Mouse (Mus musculus): Measurements from ENCODE around the gene Tm4sf19. TPM values are rescaled to one million over a fixed set of nuclear protein-coding genes. Genes with fewer than 3 reads are reported as not detected.

Gene Tm4sf19
- polyA plus RNA-seq, 2 experiments: 0.04 TPM; not detected in 1

DNA sequence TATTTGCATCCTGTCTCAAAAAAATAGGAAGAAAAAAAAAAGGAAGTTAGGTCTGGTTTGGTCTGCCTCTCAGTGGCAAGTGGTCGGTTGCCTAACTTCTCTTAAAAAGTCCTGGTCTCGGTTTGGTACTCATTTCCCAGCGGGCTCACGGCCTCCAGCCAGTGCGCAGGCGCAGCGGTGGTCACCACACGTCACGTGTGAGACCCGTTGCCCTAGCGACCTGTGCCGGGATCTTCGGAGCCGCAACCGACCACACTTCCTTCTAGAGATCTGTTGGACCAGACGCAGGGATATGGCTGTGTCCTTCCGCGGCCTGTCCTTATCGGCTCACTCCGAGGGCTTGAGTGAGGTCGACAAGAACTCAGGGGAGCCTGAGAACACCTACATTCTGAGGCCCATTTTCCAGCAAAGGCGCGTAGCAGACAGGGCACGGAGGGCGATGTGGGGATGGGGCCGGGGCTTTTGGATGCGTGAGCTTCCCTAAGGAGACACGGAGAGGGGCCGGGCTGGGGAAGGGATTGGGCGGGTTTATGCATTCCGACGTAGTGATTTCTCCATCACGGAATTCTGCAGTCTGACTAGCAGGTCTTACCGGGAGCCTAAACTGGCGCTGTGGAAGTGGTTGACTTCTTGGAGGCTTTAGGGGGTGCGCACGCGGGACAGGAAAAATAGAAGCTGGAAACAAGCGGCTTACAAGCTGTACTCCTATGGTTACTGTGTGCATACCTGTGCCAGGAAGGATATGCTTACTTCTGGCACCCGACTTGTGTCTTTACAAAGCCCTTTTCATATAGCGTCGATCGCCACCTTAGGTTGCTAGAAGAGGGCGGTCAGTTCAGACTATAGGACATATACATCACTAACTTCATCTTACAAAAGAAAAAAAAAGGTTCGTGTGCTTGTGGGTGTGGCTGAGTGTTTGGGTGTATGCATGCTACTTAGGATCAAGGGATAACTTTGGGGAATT, 19.5 kb downstream of the Tm4sf19 start, which contains the start of gene Tctex1d2:
TSS of gene Tctex1d2 (plus strand) at position 186 of the 967 bp plus-strand sequence.
- 4% methylated on average over 45 of the region's 45 CpGs for WGBS (ENCODE audit: insufficient replicate concordance)
- no peaks in the 10 kb centered on the region for H3K9me3 ChIP-seq (ENCODE audit: control insufficient read depth, low read length)
- peak; percentile 90 for ATAC-seq (ENCODE audit: insufficient read depth)
- peak within 1 kb of the TSS; percentile 60 to 67 for H3K4me3 ChIP-seq (ENCODE audit: insufficient read depth in 1 of 2, low read depth in 2 of 2, low read length in 2 of 2)
- peak; percentile 80 to 82 (median 80) for DNase-seq (ENCODE audit: low read depth in 3 of 3, low spot score in 3 of 3)
- H3K4me1 ChIP-seq (replicated peaks; ENCODE audit: control insufficient read depth in 2 of 2, insufficient read depth in 2 of 2, low read length in 1 of 2): peaks cover 0 to 7% of the 10 kb centered on the region in 2 experiments; a peak in 3 of 4 replicates
- no peaks in the 10 kb centered on the region for H3K27me3 ChIP-seq (ENCODE audit: control insufficient read depth, insufficient read depth, low read length)
- H3K9ac ChIP-seq (replicated peaks): peak within 1 kb of the TSS; percentile 62
- TF ChIP-seq CTCF (IDR thresholded peaks at IDR 0.05; ENCODE audit: low read depth): no peak
- no peak for TF ChIP-seq EP300 (IDR thresholded peaks at IDR 0.05; ENCODE audit: low read depth)
- peak within 1 kb of the TSS; percentile 92 for H3K4me2 ChIP-seq (ENCODE audit: low read depth)
- H3K27ac ChIP-seq: no peak within 1 kb of the TSS
- H3K36me3 ChIP-seq (replicated peaks; ENCODE audit: control insufficient read depth, insufficient read depth, low read depth): no peaks in the 10 kb centered on the region

DNA sequence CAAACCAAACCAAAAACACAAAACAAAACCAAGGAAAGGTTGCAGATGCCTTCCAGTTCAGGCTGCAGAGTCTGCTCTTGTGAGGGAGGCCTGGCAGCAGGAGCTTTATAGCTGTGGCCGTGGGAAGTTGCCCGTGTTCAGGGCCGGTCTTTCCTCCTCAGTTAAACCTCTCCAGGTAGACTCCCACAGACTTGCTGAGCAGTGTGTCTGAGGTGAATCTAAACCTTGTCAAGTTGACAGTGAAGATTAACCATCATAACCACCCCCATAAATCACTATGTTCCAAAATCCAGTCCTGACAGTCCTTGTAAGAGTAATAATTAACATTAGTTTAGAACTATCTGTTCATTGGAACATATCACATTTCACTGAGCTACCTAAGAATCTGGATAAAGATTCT, 27.2 kb downstream of the Tm4sf19 start:
- H3K36me3 ChIP-seq (replicated peaks; ENCODE audit: control insufficient read depth, insufficient read depth, low read depth): no peaks in the 10 kb centered on the region
- H3K27ac ChIP-seq: no peak overlapping the region
- H3K4me3 ChIP-seq (ENCODE audit: insufficient read depth in 1 of 2, low read depth in 2 of 2, low read length in 2 of 2): no peak overlapping the region
- 81% methylated on average over 3 of the region's 3 CpGs for whole genome bisulfite sequencing (ENCODE audit: insufficient replicate concordance)
- peaks cover 11 to 18% of the 10 kb centered on the region in 2 experiments for H3K4me1 ChIP-seq (replicated peaks; ENCODE audit: control insufficient read depth in 2 of 2, insufficient read depth in 2 of 2, low read length in 1 of 2)
- no peak for ATAC-seq (ENCODE audit: insufficient read depth)
- no peaks in the 10 kb centered on the region for H3K27me3 ChIP-seq (ENCODE audit: control insufficient read depth, insufficient read depth, low read length)
- H3K4me2 ChIP-seq (ENCODE audit: low read depth): no peak overlapping the region
- no peak for DNase-seq (ENCODE audit: low read depth in 3 of 3, low spot score in 3 of 3)
- H3K9me3 ChIP-seq (ENCODE audit: control insufficient read depth, low read length): no peaks in the 10 kb centered on the region
- no peak for TF ChIP-seq CTCF (IDR thresholded peaks at IDR 0.05; ENCODE audit: low read depth)
- TF ChIP-seq EP300 (IDR thresholded peaks at IDR 0.05; ENCODE audit: low read depth): no peak
- no peak overlapping the region for H3K9ac ChIP-seq (replicated peaks)

DNA sequence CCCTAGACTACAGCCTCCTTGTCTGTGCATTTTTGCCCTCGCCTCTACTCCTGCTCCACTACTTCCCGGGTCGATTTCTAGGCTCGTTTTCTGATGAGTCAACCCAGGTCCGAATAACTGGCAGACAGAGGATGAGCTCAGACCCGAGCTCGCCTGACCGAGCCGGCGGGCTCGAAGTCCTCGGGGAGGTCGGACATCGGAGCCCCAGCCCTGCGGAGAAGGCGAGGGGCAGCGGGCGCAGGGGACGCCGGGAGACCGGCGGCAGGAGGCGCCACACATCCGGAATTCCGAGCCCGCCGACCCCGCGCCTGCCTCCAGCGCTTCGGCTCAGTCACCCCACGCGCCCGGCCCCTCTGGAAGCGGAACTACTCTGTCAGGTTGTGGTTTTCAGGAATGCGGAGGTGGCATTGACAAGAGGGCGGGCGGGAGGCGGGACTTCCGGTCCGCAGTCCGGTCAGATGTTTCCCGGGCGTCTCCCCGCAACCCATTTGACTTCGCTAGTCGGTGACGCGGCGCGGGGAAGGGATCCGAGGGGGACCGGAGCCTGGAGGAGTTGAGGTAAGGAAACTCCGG, 30.3 kb downstream of the Tm4sf19 start, which contains the start of gene Pcyt1a:
TSS of gene Pcyt1a (plus strand) at position 448 of the 573 bp plus-strand sequence.
- Histone ChIP-seq H3K4me1 (replicated peaks; ENCODE audit: control insufficient read depth in 2 of 2, insufficient read depth in 2 of 2, low read length in 1 of 2) (peaks cover 25 to 29% of the 10 kb centered on the region in 2 experiments), H3K27ac (peak within 1 kb of the TSS; percentile 91), H3K36me3 (replicated peaks; ENCODE audit: control insufficient read depth, insufficient read depth, low read depth) (no peaks in the 10 kb centered on the region; the same call in none of the 2 replicates), H3K4me3 (ENCODE audit: insufficient read depth in 1 of 2, low read depth in 2 of 2, low read length in 2 of 2) (peak within 1 kb of the TSS; percentile 87 to 95), H3K4me2 (ENCODE audit: low read depth) (peak within 1 kb of the TSS; percentile 90), H3K27me3 (ENCODE audit: control insufficient read depth, insufficient read depth, low read length) (no peaks in the 10 kb centered on the region), H3K9me3 (ENCODE audit: control insufficient read depth, low read length) (no peaks in the 10 kb centered on the region), H3K9ac (replicated peaks) (peak within 1 kb of the TSS; percentile 99)
- WGBS (ENCODE audit: insufficient replicate concordance): 2% methylated on average over 54 of the region's 54 CpGs
- TF ChIP-seq CTCF (IDR thresholded peaks at IDR 0.05; ENCODE audit: low read depth): no peak; the same call in 1 of the 2 replicates
- TF ChIP-seq EP300 (IDR thresholded peaks at IDR 0.05; ENCODE audit: low read depth): no peak; the same call in none of the 2 replicates
- peak; percentile 95 for ATAC-seq (ENCODE audit: insufficient read depth)
- DNase-seq (ENCODE audit: low read depth in 3 of 3, low spot score in 3 of 3): peak; percentile 87 to 90 (median 88)

GRCm38 (mm10) chr16:32431047-32431591, 30.8 kb downstream of the Tm4sf19 start:
- ATAC-seq (ENCODE audit: insufficient read depth) (peak; percentile 71), DNase-seq (ENCODE audit: low read depth in 3 of 3, low spot score in 3 of 3) (no peak)
- H3K9me3 ChIP-seq (ENCODE audit: control insufficient read depth, low read length): no peaks in the 10 kb centered on the region

More at GRCm38 (mm10) chr16:32431047-32431591, 30.8 kb downstream of the Tm4sf19 start:
- Histone ChIP-seq H3K4me3 (ENCODE audit: insufficient read depth in 1 of 2, low read depth in 2 of 2, low read length in 2 of 2) (peak overlapping the region; percentile 87 to 95), H3K27ac (peak overlapping the region; percentile 91), H3K4me2 (ENCODE audit: low read depth) (peak overlapping the region; percentile 90), H3K27me3 (ENCODE audit: control insufficient read depth, insufficient read depth, low read length) (no peaks in the 10 kb centered on the region), H3K36me3 (replicated peaks; ENCODE audit: control insufficient read depth, insufficient read depth, low read depth) (peaks cover 4% of the 10 kb centered on the region), H3K4me1 (replicated peaks; ENCODE audit: control insufficient read depth in 2 of 2, insufficient read depth in 2 of 2, low read length in 1 of 2) (peaks cover 25 to 29% of the 10 kb centered on the region in 2 experiments), H3K9ac (replicated peaks) (peak overlapping the region; percentile 99)
- TF ChIP-seq EP300 (IDR thresholded peaks at IDR 0.05; ENCODE audit: low read depth) (no peak), CTCF (IDR thresholded peaks at IDR 0.05; ENCODE audit: low read depth) (no peak)
- 2% methylated on average over 28 of the region's 28 CpGs for WGBS (ENCODE audit: insufficient replicate concordance)
